Mouse (Mus musculus): ENCODE measurements around the gene Chrna3.

Chrna3 gene

GRCm38 (mm10) chr9:55026275-55026663, at the start of gene Chrna3:
TSS of gene Chrna3 (minus strand) at chr9:55026562.
- DNase-seq: peak; percentile 45 to 51

GRCm38 (mm10) chr9:55067965-55068265, 41.6 kb upstream of the Chrna3 start:
- DNase-seq: no peak

- peak; percentile 74 to 75 for DNase-seq
These were observed 41.0 kb upstream of the Chrna3 start for GRCm38 (mm10) chr9:55067260-55067964.

GRCm38 (mm10) chr9:55065241-55065640, 38.9 kb upstream of the Chrna3 start:
- DNase-seq: peak; percentile 75 to 82

DNA sequence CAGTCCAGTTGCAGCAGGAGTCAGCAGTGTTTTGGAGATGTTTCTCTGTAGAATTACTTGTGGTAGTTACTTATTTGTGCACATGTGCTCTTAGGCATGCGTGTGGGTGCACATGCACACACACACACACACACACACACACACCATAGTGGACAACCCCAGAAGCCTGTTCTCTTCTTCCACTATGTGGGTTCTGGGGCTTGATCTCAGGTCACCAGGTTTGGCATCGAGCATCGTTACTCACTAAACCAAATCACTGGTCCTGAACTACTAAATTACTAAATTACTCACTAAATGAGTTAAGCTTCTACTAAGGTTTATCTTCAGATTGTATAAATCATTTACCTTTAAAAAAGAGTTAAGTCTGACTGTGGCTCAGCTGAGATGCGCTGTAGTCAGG, 31.7 kb upstream of the Chrna3 start:
- DNase-seq: no peak

DNA sequence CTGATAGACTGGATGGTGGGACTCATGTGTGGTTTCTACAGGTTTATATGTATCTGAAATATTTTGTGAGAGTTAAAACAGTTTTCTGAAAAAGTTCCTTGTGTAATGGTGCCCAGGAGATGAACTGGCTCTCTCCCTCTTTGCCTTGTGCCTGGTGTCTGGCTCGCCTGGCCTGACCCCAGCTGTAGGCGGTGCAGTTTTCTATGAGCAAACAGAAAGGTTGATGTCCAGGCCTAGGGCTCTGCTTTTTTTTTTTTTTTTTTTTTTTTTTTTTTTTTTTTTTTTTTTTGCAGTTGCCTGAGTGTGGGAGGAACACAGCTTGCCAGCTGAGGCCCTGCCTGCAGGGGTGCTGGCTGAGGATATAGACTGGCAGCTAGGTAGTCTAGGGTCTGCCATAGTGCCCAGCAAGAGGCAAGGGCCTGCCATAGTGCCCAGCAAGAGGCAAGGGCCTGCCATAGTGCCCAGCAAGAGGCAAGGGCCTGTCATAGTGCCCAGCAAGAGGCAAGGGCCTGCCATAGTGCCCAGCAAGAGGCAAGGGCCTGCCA, 29.1 kb upstream of the Chrna3 start:
- DNase-seq: peak in 1 of 2 experiments; percentile 41

DNA sequence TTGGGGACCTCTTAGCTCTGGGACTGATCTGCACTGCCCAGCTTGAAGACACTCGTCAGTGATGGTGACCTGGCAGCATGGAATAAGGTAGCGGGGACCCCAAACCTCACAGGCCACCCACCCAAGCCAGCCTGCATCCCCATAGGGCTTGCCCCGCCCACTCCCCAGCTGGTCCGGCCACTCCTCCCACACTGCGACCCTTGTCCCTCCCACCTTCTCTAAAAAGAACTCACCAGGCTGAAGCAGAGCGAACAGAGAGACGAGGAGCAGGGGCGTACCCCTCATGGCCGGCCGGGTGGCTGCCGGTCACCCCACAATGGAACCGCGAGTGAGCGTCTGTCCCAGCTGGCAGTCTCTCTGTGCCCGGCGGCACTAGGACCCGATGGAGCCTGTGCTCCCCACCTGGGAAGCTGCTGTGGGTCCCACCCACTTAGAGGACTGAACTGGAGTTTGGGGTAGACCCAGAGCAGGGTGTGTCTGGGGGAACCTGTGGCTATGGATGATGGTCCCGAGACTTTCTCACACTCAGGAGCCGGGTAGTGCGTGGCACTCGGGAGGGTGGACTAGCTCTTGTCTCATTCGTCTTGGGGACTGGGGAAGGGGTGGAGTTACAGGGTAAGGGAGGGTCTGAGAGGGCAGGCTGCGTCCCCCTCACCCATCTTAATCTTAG, 22.0 kb upstream of the Chrna3 start, which contains the start of gene Chrnb4:
TSS of gene Chrnb4 (minus strand) at position 569 of the 670 bp plus-strand sequence.
- no peak for DNase-seq

- no peak for DNase-seq
These were observed 20.4 kb upstream of the Chrna3 start for GRCm38 (mm10) chr9:55046764-55047163.

DNA sequence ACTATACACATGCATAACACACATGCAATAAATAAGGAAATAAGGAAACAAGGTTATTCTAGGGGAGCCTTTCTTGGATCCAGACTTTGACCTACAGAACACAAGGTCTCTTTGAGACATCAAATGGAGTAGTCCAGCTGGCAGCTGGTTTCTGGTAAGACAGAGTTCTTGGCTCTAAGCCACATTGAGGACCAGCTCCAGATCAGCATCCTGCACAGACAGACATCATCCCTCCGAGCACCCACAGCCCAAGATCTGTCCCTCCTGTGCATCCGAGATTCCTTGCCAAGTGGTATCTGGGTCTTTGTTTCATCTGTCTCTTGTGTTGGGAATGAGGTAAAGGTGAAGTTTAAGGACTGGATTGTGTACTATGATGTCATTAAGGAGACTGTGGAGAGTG, 18.6 kb upstream of the Chrna3 start:
- DNase-seq: no peak

DNA sequence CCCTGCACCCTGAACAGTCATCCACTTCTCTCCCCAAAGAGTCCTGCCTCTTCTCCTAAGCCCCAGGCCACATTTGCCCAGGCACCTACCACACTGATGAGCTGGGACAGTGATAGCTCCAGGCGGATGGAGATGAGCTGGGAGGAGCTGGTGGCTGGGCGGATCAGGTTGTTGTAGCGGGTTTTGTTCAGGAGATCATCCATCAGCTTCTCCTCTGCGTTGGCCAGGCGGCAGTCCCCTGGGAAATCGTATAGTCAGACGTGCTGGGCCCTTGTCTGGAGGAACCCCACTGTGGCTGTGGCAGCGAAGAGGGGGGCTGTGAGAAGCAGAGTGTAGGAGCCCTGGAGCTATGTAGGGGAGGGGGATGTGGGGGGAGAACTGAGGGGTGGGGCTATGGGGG, 17.3 kb upstream of the Chrna3 start:
- DNase-seq: no peak

DNA sequence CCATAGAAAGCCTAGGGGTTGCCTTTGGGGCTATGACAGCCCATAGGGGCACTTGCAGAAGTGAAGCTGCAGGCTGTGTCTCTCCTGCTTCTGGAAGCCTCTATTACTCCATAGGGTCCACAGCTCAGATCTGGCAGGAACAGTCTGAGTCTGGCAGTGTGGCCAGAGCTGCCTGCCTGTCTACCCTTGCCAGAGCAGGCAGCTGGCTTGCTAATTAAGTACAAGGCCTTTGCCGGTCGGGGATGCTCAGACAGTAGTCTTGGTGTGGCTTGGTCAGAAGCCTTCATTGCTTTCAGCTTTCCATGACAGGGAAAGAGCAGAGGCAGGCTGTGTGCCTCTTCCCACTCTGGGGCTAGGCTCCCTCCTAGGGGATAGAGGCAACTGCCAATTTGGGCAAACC, 15.0 kb upstream of the Chrna3 start:
- peak; percentile 67 for DNase-seq

- DNase-seq: peak; percentile 76 to 81
These were observed 13.6 kb upstream of the Chrna3 start for GRCm38 (mm10) chr9:55039983-55040382.

DNA sequence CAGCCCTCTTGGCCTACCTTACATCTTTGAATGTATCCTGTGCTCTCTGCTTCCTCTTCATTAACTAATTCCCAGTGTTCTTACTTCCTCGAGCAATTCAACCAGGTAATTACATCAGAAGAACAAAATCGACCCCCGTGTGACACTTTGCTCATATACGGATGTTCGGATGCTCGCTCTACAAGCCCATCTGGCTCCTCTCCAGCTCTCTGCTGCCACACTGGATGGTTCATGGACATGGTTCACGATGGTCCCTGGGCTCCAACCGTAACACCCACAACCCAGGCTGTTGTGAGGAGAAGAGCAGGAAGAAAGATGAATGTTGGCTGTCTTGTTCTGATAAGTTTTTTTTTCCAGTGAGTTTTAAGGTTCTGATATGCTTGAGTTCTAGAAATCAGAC, 12.6 kb upstream of the Chrna3 start:
- DNase-seq: peak in 1 of 2 experiments; percentile 25

DNA sequence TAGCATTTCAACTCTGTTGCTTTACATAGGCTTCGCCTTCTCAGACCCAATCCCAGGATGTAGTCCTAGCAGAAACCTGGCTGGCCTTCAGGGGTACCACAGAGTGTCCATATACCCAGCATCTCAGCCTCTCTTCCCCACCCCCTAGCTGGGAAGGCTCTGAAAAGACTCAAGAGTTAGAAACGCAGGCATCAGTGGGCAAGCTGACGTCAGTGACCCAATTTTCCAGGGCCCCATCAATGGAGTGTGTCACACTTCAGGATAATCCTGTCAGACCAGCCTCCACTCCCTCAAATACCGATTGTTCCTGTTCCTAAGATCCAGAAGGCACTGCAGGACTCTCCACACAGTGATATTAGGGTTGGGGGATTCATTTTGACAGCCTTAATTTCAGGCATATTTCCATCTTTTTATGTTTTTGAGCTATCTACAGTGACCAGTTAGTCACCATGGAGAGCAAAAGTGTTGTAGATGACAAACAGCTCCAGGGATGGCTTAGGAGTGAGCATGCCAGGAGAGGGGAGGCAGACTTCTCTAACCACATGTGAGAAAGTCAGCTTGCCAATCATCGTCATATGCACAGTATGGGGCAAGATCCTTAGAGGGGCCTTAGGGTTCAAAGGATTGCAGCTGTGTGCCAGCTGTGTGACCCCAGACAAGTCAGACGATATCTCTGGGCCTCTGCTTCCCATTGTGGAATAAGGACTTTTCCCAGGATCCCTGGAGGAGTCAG, 5.2 kb upstream of the Chrna3 start:
- DNase-seq: no peak

- DNase-seq: no peak
These were observed 658 bp downstream of the Chrna3 start for GRCm38 (mm10) chr9:55025534-55026274.

GRCm38 (mm10) chr9:55023902-55024583, 2.3 kb downstream of the Chrna3 start:
- peak; percentile 93 to 97 for DNase-seq

DNA sequence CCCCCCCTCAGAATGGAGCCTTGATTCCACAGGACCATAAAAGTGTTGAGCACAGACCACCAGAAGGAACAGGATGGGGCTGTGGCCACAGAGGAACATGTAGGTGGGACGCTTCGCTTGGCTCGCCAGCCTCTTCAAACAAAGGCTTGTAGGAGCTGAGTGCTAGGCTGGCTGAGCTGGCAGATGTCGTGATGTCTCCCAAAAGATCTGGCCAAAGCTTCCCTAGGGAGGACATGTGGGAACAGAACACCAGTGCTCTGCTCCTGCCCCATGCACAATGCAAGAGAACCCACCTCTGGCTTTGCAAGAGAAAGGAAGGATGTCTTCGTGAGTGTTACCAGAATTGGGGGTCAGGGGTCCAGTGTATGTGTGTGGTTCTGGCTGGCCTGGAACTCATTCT, 3.0 kb downstream of the Chrna3 start:
- no peak for DNase-seq

DNA sequence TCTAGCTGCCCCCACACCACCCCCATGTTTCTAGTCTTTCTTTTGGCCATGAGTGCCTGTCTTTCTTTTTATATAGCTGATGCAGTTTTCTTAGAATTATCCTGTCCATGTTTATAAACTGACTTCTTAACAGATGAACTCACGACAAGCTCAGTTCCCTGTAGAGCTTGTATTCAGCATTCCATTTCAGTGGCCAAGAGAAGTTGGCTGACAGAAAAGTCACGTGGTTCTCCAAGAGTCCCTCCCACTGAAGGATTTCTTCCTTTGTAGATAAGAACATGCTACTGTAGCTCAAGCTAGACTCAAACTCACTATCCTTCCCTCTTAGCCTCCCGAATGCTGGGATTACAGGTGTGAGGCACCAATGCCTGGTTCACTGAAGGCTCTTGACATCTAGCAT, 9.4 kb downstream of the Chrna3 start:
- DNase-seq: no peak

GRCm38 (mm10) chr9:55010588-55011350, 15.6 kb downstream of the Chrna3 start:
- no peak for DNase-seq

DNA sequence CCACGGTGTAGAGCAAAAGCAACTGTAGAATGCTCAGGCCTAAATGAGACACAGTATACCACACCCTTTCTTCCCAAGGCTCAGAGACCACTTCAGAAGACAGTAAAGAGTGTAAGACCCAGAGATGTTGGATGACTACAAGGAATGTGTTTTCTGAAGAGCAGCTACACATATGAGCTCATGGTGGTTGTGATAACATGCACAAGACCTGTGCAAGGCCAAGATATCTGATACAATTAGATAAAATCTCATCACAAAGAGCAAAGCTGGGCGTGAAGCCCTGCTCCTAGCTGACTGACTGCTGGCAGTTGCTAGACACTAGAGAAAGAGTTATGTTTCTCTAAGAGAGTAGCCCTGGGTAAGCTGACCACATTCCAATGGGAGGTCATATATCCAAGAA, 16.7 kb downstream of the Chrna3 start:
- DNase-seq: no peak

GRCm38 (mm10) chr9:55003609-55004008, 22.8 kb downstream of the Chrna3 start:
- DNase-seq: no peak

DNA sequence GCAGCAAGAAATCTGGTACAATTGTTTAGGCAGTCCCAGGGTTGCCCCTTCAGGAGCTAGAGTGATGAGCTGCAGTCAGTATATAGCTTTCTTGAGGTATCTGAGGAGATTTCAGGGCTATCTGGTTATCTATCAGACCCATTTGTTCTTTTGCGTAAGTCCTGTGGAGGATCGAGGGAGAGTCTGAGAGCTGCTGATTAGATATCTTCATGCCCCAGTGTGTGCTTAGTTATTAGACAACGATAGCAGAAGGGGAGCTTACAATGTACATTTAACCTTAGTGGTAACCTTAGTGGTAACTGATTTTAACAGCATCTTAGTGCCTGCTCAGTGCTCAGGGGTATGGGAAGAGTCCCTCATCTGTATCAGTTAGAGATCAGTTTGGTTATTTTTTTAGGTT, 30.7 kb downstream of the Chrna3 start:
- no peak for DNase-seq

Measured in cerebellum, postnatal 14 days (tissue).